ENCODE assay signal across 13 mouse cellular contexts in the genomic region with DNA sequence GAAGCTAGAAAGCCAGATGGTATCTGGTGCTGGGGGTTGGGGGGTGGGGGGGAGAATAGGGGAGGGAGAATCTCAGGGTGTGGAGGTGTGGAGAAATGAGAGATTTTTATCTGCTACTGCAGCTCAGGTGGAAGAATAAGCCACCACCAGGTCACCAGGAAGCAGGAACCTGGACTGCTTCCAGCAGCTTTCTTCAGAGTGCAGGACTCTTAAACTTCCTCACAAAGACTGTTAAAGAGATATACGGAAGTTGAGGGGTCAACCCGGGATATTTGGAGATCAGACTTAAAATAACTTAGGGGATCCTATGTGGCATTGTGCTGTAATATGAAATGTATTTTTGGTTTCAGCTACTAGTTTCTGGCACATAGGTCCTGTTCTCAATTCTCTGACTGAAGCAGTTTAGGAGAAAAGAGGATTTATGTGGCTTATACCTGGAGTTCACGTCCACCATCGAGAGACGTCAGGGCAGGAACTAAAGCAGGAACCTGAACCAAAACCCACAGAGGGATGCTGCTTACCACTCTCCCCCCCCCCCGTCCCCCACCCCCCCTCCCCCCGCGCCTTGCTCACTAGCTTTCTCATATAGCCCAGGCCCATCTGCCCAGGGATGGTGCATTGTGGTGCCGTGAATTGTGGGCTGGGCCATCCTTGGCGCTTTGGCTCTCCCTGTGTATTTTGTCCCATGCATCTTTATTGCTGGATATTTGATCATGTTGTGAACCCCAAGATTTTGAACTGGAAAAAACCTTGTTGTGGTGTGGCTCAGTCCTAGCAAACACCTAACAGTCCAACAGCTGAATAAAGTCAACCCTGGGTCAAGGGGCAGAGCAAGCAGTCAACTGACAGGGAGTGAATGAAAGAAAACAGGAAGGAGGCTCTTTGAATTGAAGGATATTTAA.
DNase-seq lines count a peak whose midpoint lies in the region; ATAC-seq and TF ChIP-seq lines count a peak whose summit lies in the region.
"Had no signal": no experiment of that assay in that cellular context is flagged by ENCODE, and none has a peak within 500 bp of the region (broad histone marks: within the 10 kb centered on the region; RNA-seq: fewer than 3 reads in every experiment).

No protein-coding gene starts in this region.

- TF ChIP-seq CTCF in intestine, postnatal 0 days (IDR thresholded peaks at IDR 0.05; ENCODE audit: low read depth): no peak

- no peak overlapping the region for H3K9ac ChIP-seq in intestine, embryonic 14.5 days (ENCODE audit: low read length)
- H3K9ac ChIP-seq in intestine, postnatal 0 days (ENCODE audit: low read depth, low read length): no peak overlapping the region
- no peak overlapping the region for H3K9ac ChIP-seq in forebrain, embryonic 15.5 days (replicated peaks)
- H3K9ac ChIP-seq: limb, embryonic 13.5 days; neural tube, embryonic 13.5 days had no signal

- DNase-seq in intestine, embryonic 14.5 days (ENCODE audit: low spot score): peak; percentile 34
- DNase-seq in 416B (ENCODE audit: low read depth): peak; percentile 75
- DNase-seq in large intestine, adult 2 months (ENCODE audit: low read depth, low spot score): peak; percentile 64
- DNase-seq in frontal cortex, adult 2 months (ENCODE audit: extremely low spot score in 1 of 2, low spot score in 1 of 2): no peak
- no peak for DNase-seq in left cerebral cortex, adult 9 months (ENCODE audit: low spot score in 2 of 2)
- DNase-seq: right cerebral cortex, postnatal 4 days had no signal

- H3K4me3 ChIP-seq in intestine, embryonic 14.5 days (ENCODE audit: low read depth, low read length): no peak overlapping the region
- no peak overlapping the region for H3K4me3 ChIP-seq in intestine, postnatal 0 days (ENCODE audit: low read depth, low read length)
- no peak overlapping the region for H3K4me3 ChIP-seq in forebrain, embryonic 15.5 days
- H3K4me3 ChIP-seq: limb, embryonic 13.5 days; midbrain, embryonic 10.5 days; neural tube, embryonic 13.5 days had no signal

- no peaks in the 10 kb centered on the region for H3K27me3 ChIP-seq in intestine, embryonic 14.5 days (replicated peaks; ENCODE audit: control insufficient read depth, insufficient read depth, low read length)
- H3K27me3 ChIP-seq in intestine, postnatal 0 days (replicated peaks; ENCODE audit: control insufficient read depth, insufficient read depth, low read length): no peaks in the 10 kb centered on the region
- H3K27me3 ChIP-seq in forebrain, embryonic 15.5 days: no peaks in the 10 kb centered on the region
- H3K27me3 ChIP-seq: limb, embryonic 13.5 days; neural tube, embryonic 13.5 days had no signal

- H3K9me3 ChIP-seq in intestine, embryonic 14.5 days (ENCODE audit: control insufficient read depth, low read length): no peaks in the 10 kb centered on the region
- no peaks in the 10 kb centered on the region for H3K9me3 ChIP-seq in intestine, postnatal 0 days (ENCODE audit: control insufficient read depth)
- no peaks in the 10 kb centered on the region for H3K9me3 ChIP-seq in forebrain, embryonic 15.5 days
- H3K9me3 ChIP-seq: limb, embryonic 13.5 days; midbrain, embryonic 10.5 days; neural tube, embryonic 13.5 days had no signal

- no peaks in the 10 kb centered on the region for H3K4me1 ChIP-seq in intestine, embryonic 14.5 days (replicated peaks; ENCODE audit: control insufficient read depth, insufficient read depth, low read length)
- no peaks in the 10 kb centered on the region; the same call in 1 of the 2 replicates for H3K4me1 ChIP-seq in intestine, postnatal 0 days (replicated peaks; ENCODE audit: control insufficient read depth, insufficient read depth, low read length)
- H3K4me1 ChIP-seq in forebrain, embryonic 15.5 days: no peaks in the 10 kb centered on the region
- H3K4me1 ChIP-seq: midbrain, embryonic 10.5 days; neural tube, embryonic 13.5 days had no signal

- WGBS in intestine, embryonic 14.5 days: 74% methylated on average over 9 of the region's 10 CpGs
- 72% methylated on average over 10 of the region's 10 CpGs for WGBS in intestine, postnatal 0 days
- WGBS in large intestine, adult 2 months: 60% methylated on average over 10 of the region's 10 CpGs
- WGBS in forebrain, embryonic 15.5 days: 91% methylated on average over 10 of the region's 10 CpGs

- H3K36me3 ChIP-seq in intestine, embryonic 14.5 days (ENCODE audit: control insufficient read depth, insufficient read depth, low read length): no peaks in the 10 kb centered on the region
- no peaks in the 10 kb centered on the region for H3K36me3 ChIP-seq in intestine, postnatal 0 days (ENCODE audit: control insufficient read depth, insufficient read depth)
- no peaks in the 10 kb centered on the region for H3K36me3 ChIP-seq in forebrain, embryonic 15.5 days
- H3K36me3 ChIP-seq: limb, embryonic 13.5 days; midbrain, embryonic 10.5 days; neural tube, embryonic 13.5 days had no signal

- no peak overlapping the region for H3K4me2 ChIP-seq in intestine, embryonic 14.5 days (ENCODE audit: low read length)
- H3K4me2 ChIP-seq in intestine, postnatal 0 days (replicated peaks; ENCODE audit: low read depth): no peak overlapping the region
- no peak overlapping the region for H3K4me2 ChIP-seq in forebrain, embryonic 15.5 days (replicated peaks)
- H3K4me2 ChIP-seq: limb, embryonic 13.5 days; neural tube, embryonic 13.5 days had no signal

- ATAC-seq in intestine, embryonic 14.5 days (replicated peaks; ENCODE audit: low FRiP score, low TSS enrichment, low read depth): no peak
- ATAC-seq in intestine, postnatal 0 days: no peak
- ATAC-seq in granulocyte monocyte progenitor cell, adult 5-6 weeks (replicated peaks; ENCODE audit: poor library complexity, severe bottlenecking): peak; percentile 71
- no peak for ATAC-seq in forebrain, embryonic 15.5 days (replicated peaks)
- ATAC-seq: hindbrain, postnatal 0 days had no signal

- no peak overlapping the region for H3K27ac ChIP-seq in intestine, embryonic 14.5 days (ENCODE audit: low read depth)
- H3K27ac ChIP-seq in intestine, postnatal 0 days (ENCODE audit: low read depth, low read length): no peak overlapping the region
- no peak overlapping the region for H3K27ac ChIP-seq in forebrain, embryonic 15.5 days (replicated peaks)
- H3K27ac ChIP-seq: hindbrain, postnatal 0 days; limb, embryonic 13.5 days; midbrain, embryonic 10.5 days; neural tube, embryonic 13.5 days had no signal

Comparison
In these comparisons a context has a peak if more than half of its experiments do, and no peak if none do; other contexts are left out.
1. DNase-seq: peak in intestine, embryonic 14.5 days (single experiment), 416B (single experiment) and large intestine, adult 2 months (single experiment); none in frontal cortex, adult 2 months (0 of 2) and left cerebral cortex, adult 9 months (0 of 2).